Mouse (Mus musculus) forebrain, embryonic 15.5 days (tissue): ENCODE results near the gene P4hb. TPM values are rescaled to one million over a fixed set of nuclear protein-coding genes. Genes with fewer than 3 reads are reported as not detected.

Experiments used
- ATAC-seq: fragments of 200-750 bp; cut with Nextera tagmentation; replicated peaks from 2 replicates; pipeline ENCODE4 v1.8.0; 2017; ENCODE audit warnings: mild to moderate bottlenecking, moderate TSS enrichment, moderate library complexity
- H3K27ac ChIP-seq: fragments of 300-500 bp; sonication (generic); replicated peaks from 2 replicates; pipeline ENCODE4 v1.5.1; 2015; ENCODE audit warnings: mild to moderate bottlenecking, inconsistent platforms
- H3K27me3 ChIP-seq: fragments of 300-500 bp; sonication (generic); 2 replicates; pipeline ENCODE4 v1.6.1; 2015; ENCODE audit warnings: inconsistent platforms
- H3K36me3 ChIP-seq: fragments of 300-500 bp; sonication (generic); 2 replicates; pipeline ENCODE4 v1.6.1; 2015; ENCODE audit warnings: mild to moderate bottlenecking, inconsistent platforms
- H3K4me1 ChIP-seq: fragments of 300-500 bp; sonication (generic); 2 replicates; pipeline ENCODE4 v1.6.1; 2015; ENCODE audit warnings: inconsistent platforms
- H3K4me2 ChIP-seq: fragments of 300-500 bp; sonication (generic); replicated peaks from 2 replicates; pipeline ENCODE4 v1.6.1; 2015; ENCODE audit warnings: mild to moderate bottlenecking, inconsistent platforms
- H3K4me3 ChIP-seq: fragments of 300-500 bp; sonication (generic); 2 replicates; pipeline ENCODE4 v1.5.1; 2015; ENCODE audit warnings: mild to moderate bottlenecking, inconsistent platforms
- H3K9ac ChIP-seq: fragments of 300-500 bp; sonication (generic); replicated peaks from 2 replicates; pipeline ENCODE4 v1.6.1; 2015; ENCODE audit warnings: mild to moderate bottlenecking, inconsistent platforms
- H3K9me3 ChIP-seq: fragments of 300-500 bp; sonication (generic); 2 replicates; pipeline ENCODE4 v1.6.1; 2016; ENCODE audit warnings: inconsistent platforms
- WGBS: fragments of 180-500 bp; shearing (Covaris S2); methylation state at CpG from one replicate; pipeline ENCODE4 v1.1.7; 2015; ENCODE audit warnings: mixed read lengths; 5-methylcytosine and 5-hydroxymethylcytosine counted together
- polyA plus RNA-seq: library from polyadenylated mRNA; unstranded; fragments of >200 nt; fragmentation: Nextera tagmentation; extraction: Ambion mirVana; gene quantifications from 2 replicates; pipeline ENCODE4 v1.2.1, GENCODE M21; 2015

Gene P4hb
- polyA plus RNA-seq, 1 experiment from 2014 or later, result 239 TPM

DNA sequence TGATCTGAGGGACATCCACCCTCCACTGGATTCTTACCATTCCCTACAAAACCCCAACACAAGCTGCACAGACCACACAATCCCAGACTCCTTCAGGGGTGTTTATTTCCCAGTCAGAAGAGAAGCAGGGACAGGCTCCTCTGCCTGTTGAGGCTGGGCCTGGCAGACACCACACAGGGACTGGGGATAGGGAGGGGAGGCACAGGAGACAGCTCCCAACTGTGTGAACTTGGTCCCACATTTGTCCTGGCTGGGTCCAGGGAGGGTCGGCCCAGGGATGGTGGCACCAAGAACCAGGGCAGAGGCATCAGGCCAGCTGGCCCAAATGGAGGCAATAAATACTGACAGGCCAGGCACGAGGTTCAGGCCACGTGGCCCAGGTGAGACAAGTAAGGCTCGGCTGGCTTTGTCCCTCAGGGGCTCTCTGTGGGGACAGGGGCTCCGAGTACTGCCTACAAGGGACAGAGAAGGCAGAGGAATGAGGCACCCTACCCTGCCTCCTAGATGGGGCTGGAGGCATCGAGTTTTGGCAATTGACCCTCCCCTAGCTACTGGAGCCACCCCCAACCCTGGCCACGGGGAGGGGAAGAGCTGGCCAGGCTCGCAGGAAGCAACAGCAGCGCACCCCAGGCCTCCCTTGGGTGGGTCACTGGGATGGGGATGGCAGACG is 5.1 kb upstream of the P4hb start:
- H3K9ac ChIP-seq, result no peak overlapping the region
- H3K4me3 ChIP-seq, result no peak overlapping the region
- WGBS, result 93% methylated on average over 10 of the region's 10 CpGs
- no peak for ATAC-seq
- peaks cover 42% of the 10 kb centered on the region for H3K4me1 ChIP-seq
- H3K27ac ChIP-seq, result no peak overlapping the region
- no peak overlapping the region for H3K4me2 ChIP-seq
- no peaks in the 10 kb centered on the region for H3K9me3 ChIP-seq
- H3K27me3 ChIP-seq, result no peaks in the 10 kb centered on the region
- H3K36me3 ChIP-seq, result peaks cover 25% of the 10 kb centered on the region

DNA sequence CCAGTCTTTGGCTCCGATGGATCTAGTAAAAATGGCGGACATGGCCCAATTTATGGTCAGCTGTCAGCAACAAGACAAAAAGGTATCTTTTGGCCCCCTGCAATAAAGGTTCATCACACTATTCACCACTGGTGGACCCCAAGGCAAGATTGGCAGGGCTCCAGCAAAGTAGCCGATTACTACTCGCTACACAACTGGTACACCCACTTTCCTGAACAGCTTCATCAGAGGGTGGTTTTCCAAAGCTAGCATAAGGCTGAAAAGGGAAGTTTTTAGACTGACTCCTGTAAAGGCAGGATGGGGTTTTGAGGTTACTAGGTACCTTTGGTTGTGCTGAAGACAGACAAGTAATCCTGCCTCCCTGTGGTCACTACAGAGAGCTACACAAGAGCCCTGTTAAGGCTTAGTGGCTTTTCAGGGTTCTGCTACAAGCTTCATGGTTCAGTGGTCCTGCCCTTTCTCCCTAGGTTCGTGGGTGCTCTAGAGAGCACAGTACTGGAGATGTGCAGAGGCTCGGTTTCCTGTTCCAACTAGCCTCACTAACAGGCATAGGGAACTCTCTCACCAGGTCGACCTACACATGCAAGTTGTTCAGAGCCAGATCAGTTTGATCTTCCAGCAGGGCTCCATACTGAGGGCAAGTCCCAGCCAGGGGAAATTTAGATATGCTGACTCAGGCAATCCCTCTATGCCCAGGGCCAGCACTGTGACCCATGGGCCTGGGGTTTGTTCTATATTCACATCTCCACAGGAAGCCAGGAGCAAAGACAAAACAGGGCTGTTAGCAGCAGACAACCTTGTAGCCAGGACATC is 4.4 kb upstream of the P4hb start:
- peaks cover 25% of the 10 kb centered on the region for H3K36me3 ChIP-seq
- WGBS, result 82% methylated on average over 7 of the region's 7 CpGs
- no peak for ATAC-seq
- H3K4me1 ChIP-seq, result peaks cover 40% of the 10 kb centered on the region
- H3K9ac ChIP-seq, result no peak overlapping the region
- H3K4me2 ChIP-seq, result no peak overlapping the region
- H3K27ac ChIP-seq, result no peak overlapping the region
- no peaks in the 10 kb centered on the region for H3K27me3 ChIP-seq
- no peak overlapping the region for H3K4me3 ChIP-seq
- H3K9me3 ChIP-seq, result no peaks in the 10 kb centered on the region

DNA sequence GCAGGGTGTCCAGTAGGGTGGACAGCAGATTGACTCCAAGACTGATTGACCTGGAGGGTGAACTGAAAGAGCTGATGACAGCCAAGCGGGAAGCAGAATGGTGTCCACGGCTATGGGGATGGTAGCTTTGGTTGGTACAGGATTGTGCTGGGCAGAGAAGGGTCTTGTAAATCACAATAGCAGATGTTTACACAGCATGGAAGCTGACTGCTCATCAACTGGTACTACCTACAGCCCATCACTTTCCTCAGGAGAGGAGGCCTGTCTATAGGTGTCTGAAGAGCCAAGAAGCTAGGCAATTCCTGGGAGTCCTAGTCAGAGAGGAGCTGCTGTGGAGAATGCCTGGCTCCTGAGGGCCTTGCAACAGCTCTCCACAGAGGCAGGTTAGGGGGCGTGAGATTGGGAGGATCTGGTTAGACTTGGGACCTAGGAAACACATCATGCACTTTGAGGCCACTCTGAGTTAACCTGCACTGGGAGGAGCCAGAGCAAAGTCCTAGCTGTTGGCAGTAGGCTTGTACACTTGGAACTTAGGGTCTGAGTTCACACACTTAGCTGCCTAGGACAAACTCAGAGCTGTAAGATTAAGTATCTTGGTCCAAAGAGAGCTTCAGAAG is 3.4 kb upstream of the P4hb start:
- H3K4me1 ChIP-seq, result peaks cover 38% of the 10 kb centered on the region
- no peak overlapping the region for H3K4me3 ChIP-seq
- ATAC-seq, result no peak
- H3K4me2 ChIP-seq, result no peak overlapping the region
- 93% methylated on average over 3 of the region's 3 CpGs for WGBS
- no peak overlapping the region for H3K27ac ChIP-seq
- no peak overlapping the region for H3K9ac ChIP-seq
- peaks cover 25% of the 10 kb centered on the region for H3K36me3 ChIP-seq
- no peaks in the 10 kb centered on the region for H3K9me3 ChIP-seq
- no peaks in the 10 kb centered on the region for H3K27me3 ChIP-seq

DNA sequence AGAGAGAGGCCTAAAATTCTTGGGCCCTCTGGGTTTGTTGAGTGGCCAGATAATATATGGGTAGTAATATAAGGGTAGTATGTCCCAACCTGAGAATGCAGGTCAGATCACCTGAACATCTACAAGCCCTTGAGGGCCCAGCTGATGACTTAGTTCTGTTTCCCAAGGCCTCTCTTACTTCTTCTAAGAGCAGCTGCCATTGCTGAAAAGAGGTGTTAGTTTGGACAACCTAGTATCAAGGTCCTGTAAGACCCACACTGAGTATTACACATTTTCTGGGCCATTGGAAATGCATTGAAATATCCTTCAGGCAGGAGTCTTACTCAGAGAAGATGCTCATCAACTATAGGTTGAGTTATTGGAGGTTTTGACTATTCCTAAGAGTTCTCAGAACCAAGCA is 2.9 kb upstream of the P4hb start:
- ATAC-seq, result no peak
- Histone ChIP-seq H3K36me3 (peaks cover 29% of the 10 kb centered on the region), H3K9ac (no peak overlapping the region), H3K4me3 (no peak overlapping the region), H3K27ac (no peak overlapping the region), H3K4me1 (peaks cover 43% of the 10 kb centered on the region), H3K9me3 (no peaks in the 10 kb centered on the region), H3K4me2 (no peak overlapping the region), H3K27me3 (no peaks in the 10 kb centered on the region)

DNA sequence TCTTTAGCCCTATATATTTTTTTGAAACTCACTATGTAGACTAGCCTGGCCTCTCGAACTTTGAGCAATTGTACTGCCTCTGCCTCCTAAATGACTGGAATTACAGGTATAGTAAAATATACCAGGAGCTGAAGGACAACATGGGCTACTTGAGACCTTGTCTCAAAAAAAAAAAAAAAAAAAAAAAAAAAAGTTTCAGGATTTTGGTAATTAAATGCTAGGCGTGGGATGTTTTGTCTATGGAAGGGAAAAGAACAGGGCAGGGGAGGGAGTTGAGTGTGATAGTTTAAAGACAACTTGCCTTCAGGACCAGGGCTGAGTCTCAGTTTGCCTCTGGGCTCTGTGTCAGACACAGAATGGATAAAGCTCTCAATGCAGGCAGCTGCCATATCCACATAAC is 2.0 kb upstream of the P4hb start:
- Histone ChIP-seq H3K4me3 (no peak overlapping the region), H3K27me3 (no peaks in the 10 kb centered on the region), H3K9ac (no peak overlapping the region), H3K4me2 (no peak overlapping the region), H3K9me3 (no peaks in the 10 kb centered on the region), H3K27ac (no peak overlapping the region), H3K36me3 (peaks cover 38% of the 10 kb centered on the region), H3K4me1 (peaks cover 41% of the 10 kb centered on the region)
- no peak for ATAC-seq
- WGBS, result 78% methylated on average over 2 of the region's 2 CpGs

DNA sequence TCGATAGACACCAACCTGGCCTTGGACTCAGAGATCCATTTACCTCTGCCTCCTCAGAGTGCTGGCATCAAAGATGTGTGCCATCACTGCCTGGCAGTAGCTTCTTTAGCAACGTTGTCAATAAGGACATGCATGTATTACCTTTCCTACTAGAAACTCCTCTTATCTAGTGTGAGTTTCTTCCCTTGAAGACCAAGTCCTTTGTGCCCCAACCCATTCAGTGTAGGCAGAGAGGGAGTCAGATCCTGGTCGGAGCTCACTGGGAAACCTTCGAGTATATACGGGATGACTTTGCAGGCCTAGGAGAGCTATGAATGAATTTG is 1.2 kb upstream of the P4hb start:
- peaks cover 39% of the 10 kb centered on the region for H3K36me3 ChIP-seq
- H3K27me3 ChIP-seq, result no peaks in the 10 kb centered on the region
- H3K9ac ChIP-seq, result peak overlapping the region; percentile 82
- ATAC-seq, result no peak
- H3K4me1 ChIP-seq, result peaks cover 33% of the 10 kb centered on the region
- peak overlapping the region; percentile 69 for H3K4me3 ChIP-seq
- H3K4me2 ChIP-seq, result peak overlapping the region; percentile 79
- no peaks in the 10 kb centered on the region for H3K9me3 ChIP-seq
- WGBS, result 41% methylated on average over 5 of the region's 5 CpGs
- no peak overlapping the region for H3K27ac ChIP-seq

DNA sequence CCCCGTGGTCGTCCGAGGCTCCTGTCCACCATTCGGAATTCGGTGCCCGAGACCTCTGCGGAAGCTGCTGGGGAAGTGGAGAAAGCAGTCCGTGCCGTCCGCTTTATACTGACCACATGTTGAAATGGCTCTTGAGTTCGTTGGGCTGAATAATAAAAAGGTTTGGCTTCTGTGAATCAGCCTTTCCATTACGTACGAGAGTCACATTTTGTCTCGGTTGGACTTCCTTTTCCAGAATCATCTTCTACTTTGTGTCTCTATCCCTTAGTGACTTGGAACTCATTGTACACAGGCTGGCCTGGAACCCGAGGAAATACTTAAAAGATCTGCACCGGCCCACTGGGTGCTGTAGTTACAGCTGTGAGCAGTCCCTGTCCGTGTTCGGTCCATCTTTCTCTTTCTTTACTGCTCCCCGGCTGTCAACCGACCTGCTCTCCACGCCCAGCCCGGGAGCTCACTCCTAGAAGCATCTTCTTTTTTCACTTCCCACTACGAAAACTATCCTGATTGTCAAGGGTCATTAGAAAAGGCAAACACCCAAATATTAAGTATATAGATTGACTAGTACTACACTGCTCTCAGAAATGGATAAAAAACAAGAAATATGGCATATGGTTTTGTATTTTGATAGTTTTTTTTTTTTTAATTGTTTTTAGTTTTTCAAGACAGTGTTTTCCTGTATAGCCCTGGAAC is 678 bp upstream of the P4hb start:
- Histone ChIP-seq H3K4me2 (peak overlapping the region; percentile 79), H3K4me1 (peaks cover 28% of the 10 kb centered on the region), H3K36me3 (peaks cover 35% of the 10 kb centered on the region), H3K4me3 (peak overlapping the region; percentile 69), H3K9me3 (no peaks in the 10 kb centered on the region), H3K9ac (peak overlapping the region; percentile 82), H3K27ac (peak overlapping the region; percentile 90), H3K27me3 (no peaks in the 10 kb centered on the region)
- ATAC-seq, result no peak
- under 1% methylated on average over 23 of the region's 23 CpGs for WGBS

DNA sequence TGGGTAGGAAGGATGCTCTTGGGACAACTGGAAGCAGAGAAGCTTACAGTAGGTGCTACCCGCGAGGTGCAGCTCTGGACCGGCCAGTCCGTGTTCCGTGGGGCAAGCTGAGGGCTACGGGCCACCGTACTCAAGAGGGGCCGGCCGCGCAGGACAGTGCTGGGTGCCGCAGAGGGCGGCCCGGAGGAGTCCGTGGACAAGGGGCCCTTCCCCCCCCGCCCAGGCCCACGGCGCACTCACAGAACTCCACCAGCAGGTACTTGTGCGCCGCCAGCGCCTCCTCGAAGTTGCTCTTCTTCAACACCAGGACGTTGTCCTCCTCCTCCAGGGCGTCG is 669 bp downstream of the P4hb start:
- H3K4me3 ChIP-seq, result peak overlapping the region; percentile 69
- ATAC-seq, result no peak; the same call in 1 of the 2 replicates
- H3K9me3 ChIP-seq, result no peaks in the 10 kb centered on the region
- peak overlapping the region; percentile 82 for H3K9ac ChIP-seq
- H3K4me2 ChIP-seq, result peak overlapping the region; percentile 85
- peak overlapping the region; percentile 90 for H3K27ac ChIP-seq
- H3K4me1 ChIP-seq, result peaks cover 28% of the 10 kb centered on the region
- under 1% methylated on average over 22 of the region's 24 CpGs for WGBS
- peaks cover 35% of the 10 kb centered on the region for H3K36me3 ChIP-seq
- no peaks in the 10 kb centered on the region for H3K27me3 ChIP-seq

DNA sequence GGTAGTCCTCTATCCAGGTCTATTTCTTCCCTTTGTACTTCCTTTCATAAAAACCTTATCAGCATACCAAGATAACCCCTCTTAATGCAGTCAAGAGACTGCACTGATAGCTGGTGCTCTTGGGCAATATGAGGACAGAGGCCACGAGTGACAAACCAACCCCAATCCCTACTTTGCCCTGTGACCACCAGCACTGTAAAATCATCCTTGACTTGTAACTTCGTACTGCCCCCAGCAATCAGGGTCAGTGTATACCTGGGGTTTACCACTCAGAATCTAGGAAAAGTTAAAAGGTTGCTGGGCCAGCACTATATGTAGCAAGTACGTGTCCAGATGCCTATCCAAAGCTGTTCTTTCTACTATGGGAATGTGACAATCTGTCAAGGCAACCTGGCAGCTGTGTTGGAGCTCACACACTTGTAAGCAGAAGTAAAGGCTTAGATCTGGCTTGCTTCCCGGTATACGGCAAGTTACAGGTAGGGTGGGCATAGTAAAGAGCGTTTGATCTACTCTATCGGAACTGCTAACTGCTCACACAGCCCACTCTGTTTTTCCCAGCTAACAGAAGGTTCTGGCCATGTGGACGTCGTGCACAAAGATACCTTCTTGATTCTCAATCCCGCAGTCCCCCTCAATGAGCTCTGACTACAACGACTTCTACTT is 1.2 kb downstream of the P4hb start:
- peak overlapping the region; percentile 69 for H3K4me3 ChIP-seq
- H3K4me2 ChIP-seq, result peak overlapping the region; percentile 85
- no peaks in the 10 kb centered on the region for H3K9me3 ChIP-seq
- peaks cover 38% of the 10 kb centered on the region for H3K36me3 ChIP-seq
- H3K27me3 ChIP-seq, result no peaks in the 10 kb centered on the region
- ATAC-seq, result no peak
- peak overlapping the region; percentile 90 for H3K27ac ChIP-seq
- peaks cover 28% of the 10 kb centered on the region for H3K4me1 ChIP-seq
- 16% methylated on average over 11 of the region's 11 CpGs for WGBS
- H3K9ac ChIP-seq, result peak overlapping the region; percentile 82

DNA sequence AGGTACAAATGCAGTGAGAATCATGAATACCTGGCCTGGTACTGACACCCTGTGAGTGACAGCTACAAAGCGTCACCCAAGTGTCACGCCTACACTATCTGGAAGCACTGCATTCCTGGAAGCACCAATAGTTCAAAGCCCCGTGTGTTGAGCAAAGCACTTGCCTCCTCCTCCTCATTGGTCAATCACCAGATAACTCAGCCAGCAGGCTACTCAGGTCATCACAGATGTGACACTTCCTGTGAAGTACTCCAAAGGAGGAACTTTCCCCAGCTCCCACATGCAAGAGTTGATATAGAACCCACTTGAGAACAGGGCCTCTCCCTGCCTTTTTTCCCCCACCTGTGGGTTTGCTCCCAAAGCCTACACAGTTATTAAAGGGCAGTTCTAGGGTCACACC is 1.9 kb downstream of the P4hb start:
- WGBS, result 95% methylated on average over 3 of the region's 3 CpGs
- Histone ChIP-seq H3K9ac (no peak overlapping the region; the same call in 1 of the 2 replicates), H3K27ac (no peak overlapping the region), H3K4me3 (peak overlapping the region; percentile 69; the same call in 1 of the 2 replicates), H3K27me3 (no peaks in the 10 kb centered on the region), H3K4me1 (peaks cover 28% of the 10 kb centered on the region), H3K36me3 (peaks cover 45% of the 10 kb centered on the region), H3K9me3 (no peaks in the 10 kb centered on the region), H3K4me2 (peak overlapping the region; percentile 85; the same call in 1 of the 2 replicates)
- ATAC-seq, result no peak

DNA sequence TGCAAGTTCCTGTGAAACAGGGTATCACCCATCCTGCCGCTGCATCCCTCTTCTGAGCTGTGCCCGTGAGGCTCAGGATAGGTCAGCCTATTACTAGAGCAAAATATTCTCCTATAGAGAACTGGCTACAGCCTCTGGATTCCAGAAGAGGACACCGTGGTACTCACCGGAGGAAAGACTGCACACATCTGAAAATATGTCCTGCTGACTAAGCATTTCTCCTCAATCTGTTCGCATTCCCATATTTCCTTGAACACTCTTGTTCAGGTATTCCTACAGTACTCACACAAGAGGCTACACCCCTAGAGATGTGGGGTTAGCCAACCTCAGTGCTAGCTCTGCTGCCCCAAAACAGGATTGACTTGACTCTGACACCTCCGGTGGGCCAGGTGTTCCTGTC is 4.7 kb downstream of the P4hb start:
- H3K4me2 ChIP-seq, result no peak overlapping the region
- peaks cover 70% of the 10 kb centered on the region for H3K36me3 ChIP-seq
- peaks cover 17% of the 10 kb centered on the region for H3K4me1 ChIP-seq
- no peaks in the 10 kb centered on the region for H3K27me3 ChIP-seq
- H3K9ac ChIP-seq, result no peak overlapping the region
- H3K9me3 ChIP-seq, result no peaks in the 10 kb centered on the region
- no peak overlapping the region for H3K4me3 ChIP-seq
- ATAC-seq, result no peak
- 93% methylated on average over 6 of the region's 6 CpGs for WGBS
- no peak overlapping the region for H3K27ac ChIP-seq
